Mouse (Mus musculus) kidney, adult 2 months (tissue): ENCODE data around the gene Pfdn4.

Source experiments
- CTCF ChIP-seq: fragments of 200-500 bp; conservative IDR thresholded peaks from 2 replicates; pipeline ENCODE4 v1.5.1; 2011; ENCODE audit warnings: low read depth, mild to moderate bottlenecking, control low read depth, low read length, moderate library complexity, mixed read lengths; ENCODE audit not compliant: insufficient read depth, insufficient read length
- POLR2A ChIP-seq: fragments of 200-500 bp; IDR thresholded peaks from one replicate; pipeline ENCODE4 v1.6.1; 2011; ENCODE audit warnings: low read depth, low read length, control low read depth

- no peak for TF ChIP-seq POLR2A
- no peak for TF ChIP-seq CTCF
Measured at GRCm38 (mm10) chr2:170498011-170498410, 1.8 kb downstream of the Pfdn4 start.
